Mouse (Mus musculus): ENCODE measurements around the gene Ythdf1. TPM values are rescaled to one million over a fixed set of nuclear protein-coding genes. Genes with fewer than 3 reads are reported as not detected.

Ythdf1 gene
- total RNA-seq, 2 experiments from 2014 or later, result 35.6 to 35.7 TPM

- intact Hi-C loops (cut with DNase I), result no loop called here
- DNase-seq (ENCODE audit: low spot score), result no peak
Measured at GRCm38 (mm10) chr2:180890422-180891074, 30.2 kb downstream of the Ythdf1 start.

- DNase-seq (ENCODE audit: low spot score), result no peak
- intact Hi-C loops (cut with DNase I), result no loop called here
Measured at GRCm38 (mm10) chr2:180889921-180890280, 30.8 kb downstream of the Ythdf1 start.

GRCm38 (mm10) chr2:180889271-180889920 lies 31.4 kb downstream of the Ythdf1 start:
- intact Hi-C loops (cut with DNase I), result no loop called here
- DNase-seq (ENCODE audit: low spot score), result no peak

GRCm38 (mm10) chr2:180885270-180885669 lies 35.5 kb downstream of the Ythdf1 start:
- DNase-seq (ENCODE audit: low spot score), result no peak
- intact Hi-C loops (cut with DNase I), result no loop called here

GRCm38 (mm10) chr2:180881281-180881680 lies 39.5 kb downstream of the Ythdf1 start:
- intact Hi-C loops (cut with DNase I), result no loop called here
- no peak for DNase-seq (ENCODE audit: low spot score)

- DNase-seq (ENCODE audit: low spot score), result no peak
- intact Hi-C loops (cut with DNase I), result no loop called here
Measured at GRCm38 (mm10) chr2:180879365-180880067, 41.2 kb downstream of the Ythdf1 start.

- intact Hi-C loops (cut with DNase I), result no loop called here
- no peak for DNase-seq (ENCODE audit: low spot score)
Measured at GRCm38 (mm10) chr2:180870006-180870405, 50.7 kb downstream of the Ythdf1 start.

- intact Hi-C loops (cut with DNase I), result no loop called here
Measured at GRCm38 (mm10) chr2:180861561-180861960, 59.2 kb downstream of the Ythdf1 start.

GRCm38 (mm10) chr2:180857121-180857520 lies 63.6 kb downstream of the Ythdf1 start:
- DNase-seq (ENCODE audit: low spot score), result no peak
- intact Hi-C loops (cut with DNase I), result no loop called here

More at GRCm38 (mm10) chr2:180861561-180861960, 59.2 kb downstream of the Ythdf1 start:
- DNase-seq (ENCODE audit: low spot score), result no peak

- no peak for DNase-seq (ENCODE audit: low spot score)
- intact Hi-C loops (cut with DNase I), result no loop called here
Measured at GRCm38 (mm10) chr2:180855005-180855544, 65.7 kb downstream of the Ythdf1 start.

Small RNAs within 50 kb of the gene (microRNA-seq; reads per million reads assigned to microRNA genes)
- not detected for gene Mir124a-3

Other genes with a start within 250 kb of the Ythdf1 start
- 10 to 100 TPM; 27.2 to 31.4 TPM for gene Dido1, start 210.9 kb downstream of the Ythdf1 start, total RNA-seq (2021)
- 10 to 100 TPM; 62.9 to 64.3 TPM for gene Gid8, start 210.8 kb downstream of the Ythdf1 start, total RNA-seq (2021)
- under 1 TPM in 1 of 2 experiments, not detected in 1; 0.39 TPM for gene Slc17a9, start 195.7 kb downstream of the Ythdf1 start, total RNA-seq (2021)
- not detected for gene Bhlhe23, start 144.0 kb downstream of the Ythdf1 start, total RNA-seq (2021)
- gene Birc7, start 8.1 kb upstream of the Ythdf1 start, total RNA-seq (2021), result not detected
- 10 to 100 TPM in 1 of 2 experiments, 1 to 10 TPM in 1; 8.0 to 11.4 TPM for gene Nkain4, start 33.8 kb upstream of the Ythdf1 start, total RNA-seq (2021)
- 10 to 100 TPM; 32.5 to 33.2 TPM for gene Arfgap1, start 46.3 kb upstream of the Ythdf1 start, total RNA-seq (2021)
- gene Col20a1, start 65.6 kb upstream of the Ythdf1 start, total RNA-seq (2021), result under 1 TPM; 0.34 to 0.50 TPM
- gene Chrna4, start 122.6 kb upstream of the Ythdf1 start, total RNA-seq (2021), result not detected
- under 1 TPM in 1 of 2 experiments, not detected in 1; 0.22 TPM for gene Kcnq2, start 214.4 kb upstream of the Ythdf1 start, total RNA-seq (2021)
- 1,000 to 10,000 TPM; 1,438 to 1,541 TPM for gene Eef1a2, start 236.1 kb upstream of the Ythdf1 start, total RNA-seq (2021)

Measured in heart, postnatal 25 days (tissue).